Comparison of ENCODE assay signal across 21 mouse cellular contexts in genomic region chr14:31110613-31111012, GRCm38 (mm10). TPM values are rescaled to one million over a fixed set of nuclear protein-coding genes. Genes with fewer than 3 reads are reported as not detected.
DNase-seq lines count a peak whose midpoint lies in the region; ATAC-seq lines count a peak whose summit lies in the region.
"Had no signal": no experiment of that assay in that cellular context is flagged by ENCODE, and none has a peak within 500 bp of the region (broad histone marks: within the 10 kb centered on the region; RNA-seq: fewer than 3 reads in every experiment).

No protein-coding gene starts in this region.

- no peak; the same call in 1 of the 2 replicates for ATAC-seq in heart, embryonic 11.5 days (replicated peaks; ENCODE audit: insufficient number of reproducible peaks, low FRiP score, low TSS enrichment)
- no peak for ATAC-seq in heart, embryonic 12.5 days (ENCODE audit: insufficient number of reproducible peaks, low FRiP score)
- peak; percentile 83 for ATAC-seq in liver, embryonic 15.5 days (ENCODE audit: insufficient read depth)
- ATAC-seq: forebrain, embryonic 14.5 days; intestine, postnatal 0 days; lung, postnatal 0 days had no signal

- H3K9ac ChIP-seq in heart, embryonic 11.5 days (ENCODE audit: low read depth, low read length), result peak overlapping the region; percentile 17; the same call in 1 of the 2 replicates
- no peak overlapping the region for H3K9ac ChIP-seq in heart, embryonic 12.5 days
- H3K9ac ChIP-seq in liver, embryonic 15.5 days, result 0 out of 2 replicates have a peak overlapping the region, but pooled peaks have one; percentile 15
- H3K9ac ChIP-seq: embryonic facial prominence, embryonic 13.5 days; midbrain, embryonic 12.5 days had no signal

- H3K9me3 ChIP-seq in heart, embryonic 11.5 days (replicated peaks; ENCODE audit: control insufficient read depth, low read length), result no peaks in the 10 kb centered on the region
- H3K9me3 ChIP-seq in heart, embryonic 12.5 days (replicated peaks), result no peaks in the 10 kb centered on the region
- H3K9me3 ChIP-seq in liver, embryonic 15.5 days (replicated peaks), result no peaks in the 10 kb centered on the region
- H3K9me3 ChIP-seq: embryonic facial prominence, embryonic 13.5 days; heart, embryonic 10.5 days; midbrain, embryonic 12.5 days had no signal

- no peak overlapping the region for H3K4me3 ChIP-seq in heart, embryonic 11.5 days (ENCODE audit: low read depth, low read length)
- no peak overlapping the region for H3K4me3 ChIP-seq in heart, embryonic 12.5 days
- H3K4me3 ChIP-seq in liver, embryonic 15.5 days (replicated peaks), result no peak overlapping the region
- H3K4me3 ChIP-seq: embryonic facial prominence, embryonic 13.5 days; heart, embryonic 10.5 days; midbrain, embryonic 12.5 days had no signal

- H3K27me3 ChIP-seq in heart, embryonic 11.5 days (ENCODE audit: control insufficient read depth, insufficient read depth, low read length), result no peaks in the 10 kb centered on the region
- H3K27me3 ChIP-seq in heart, embryonic 12.5 days (replicated peaks), result no peaks in the 10 kb centered on the region
- no peaks in the 10 kb centered on the region for H3K27me3 ChIP-seq in liver, embryonic 15.5 days
- H3K27me3 ChIP-seq: embryonic facial prominence, embryonic 13.5 days; midbrain, embryonic 12.5 days had no signal

- H3K36me3 ChIP-seq in heart, embryonic 11.5 days (ENCODE audit: control insufficient read depth, insufficient read depth, low read length), result peaks cover 20% of the 10 kb centered on the region
- H3K36me3 ChIP-seq in heart, embryonic 12.5 days, result peaks cover 62% of the 10 kb centered on the region
- peaks cover 90% of the 10 kb centered on the region for H3K36me3 ChIP-seq in liver, embryonic 15.5 days (replicated peaks)

- no peak overlapping the region for H3K27ac ChIP-seq in heart, embryonic 11.5 days (ENCODE audit: low read depth, low read length)
- no peak overlapping the region for H3K27ac ChIP-seq in heart, embryonic 12.5 days (ENCODE audit: poor library complexity, severe bottlenecking)
- H3K27ac ChIP-seq in liver, embryonic 15.5 days (replicated peaks), result peak overlapping the region; percentile 64
- H3K27ac ChIP-seq: embryonic facial prominence, embryonic 13.5 days; heart, embryonic 10.5 days; midbrain, embryonic 12.5 days had no signal

- H3K4me1 ChIP-seq in heart, embryonic 11.5 days (ENCODE audit: control insufficient read depth, insufficient read depth, low read length), result peaks cover 4% of the 10 kb centered on the region; the same call in 1 of the 2 replicates
- H3K4me1 ChIP-seq in heart, embryonic 12.5 days (replicated peaks), result peaks cover 13% of the 10 kb centered on the region
- peaks cover 36% of the 10 kb centered on the region for H3K4me1 ChIP-seq in liver, embryonic 15.5 days (replicated peaks)
- H3K4me1 ChIP-seq: embryonic facial prominence, embryonic 13.5 days; midbrain, embryonic 12.5 days had no signal

- H3K4me2 ChIP-seq in heart, embryonic 11.5 days, result no peak overlapping the region
- H3K4me2 ChIP-seq in heart, embryonic 12.5 days, result no peak overlapping the region
- no peak overlapping the region for H3K4me2 ChIP-seq in liver, embryonic 15.5 days
- H3K4me2 ChIP-seq: embryonic facial prominence, embryonic 13.5 days; midbrain, embryonic 12.5 days had no signal

- 61% methylated on average over 3 of the region's 3 CpGs for WGBS in heart, embryonic 11.5 days (ENCODE audit: insufficient replicate concordance)
- WGBS in heart, embryonic 12.5 days, result 52% methylated on average over 3 of the region's 3 CpGs
- 14% methylated on average over 3 of the region's 3 CpGs for WGBS in liver, embryonic 15.5 days (ENCODE audit: insufficient replicate concordance)

- peak; percentile 83 for DNase-seq in liver
- DNase-seq in testis, postnatal 14 days (ENCODE audit: low spot score), result no peak
- no peak for DNase-seq in cerebellum, postnatal 14 days
- no peak for DNase-seq in cerebellum, adult 11 months
- DNase-seq: adrenal gland, postnatal 25 days; cerebellum, adult 11-12 months; cerebellum, postnatal 25 days; embryo, embryonic 11 days; gastrocnemius, postnatal 10 days; heart, postnatal 10 days; layer of hippocampus, adult 9-11 months; thymus, postnatal 25 days had no signal

RNA-seq across cellular contexts. Expression of gene Smim4, which starts 18.1 kb away (rescaled TPM):
- polyA plus RNA-seq in heart, embryonic 11.5 days (2014; fragmentation: Nextera tagmentation; extraction: Ambion mirVana), result 64.5 and 70.0 TPM in 2 replicates
- polyA plus RNA-seq in heart, embryonic 12.5 days (2016; fragmentation: Nextera tagmentation; extraction: Ambion mirVana), result 62.6 and 68.6 TPM in 2 replicates
- polyA plus RNA-seq in liver, embryonic 15.5 days (2015; fragmentation: Nextera tagmentation; extraction: Ambion mirVana), result 49.9 and 60.7 TPM in 2 replicates

RNA-seq across cellular contexts. Expression of gene Nt5dc2, which starts 20.2 kb away (rescaled TPM):
- polyA plus RNA-seq in heart, embryonic 11.5 days (2014; fragmentation: Nextera tagmentation; extraction: Ambion mirVana), result 342 and 344 TPM in 2 replicates
- polyA plus RNA-seq in heart, embryonic 12.5 days (2016; fragmentation: Nextera tagmentation; extraction: Ambion mirVana), result 343 and 346 TPM in 2 replicates
- 167 and 213 TPM in 2 replicates for polyA plus RNA-seq in liver, embryonic 15.5 days (2015; fragmentation: Nextera tagmentation; extraction: Ambion mirVana)

RNA-seq across cellular contexts. Expression of gene Stab1, which starts 57.8 kb away (rescaled TPM):
- polyA plus RNA-seq in heart, embryonic 11.5 days (2014; fragmentation: Nextera tagmentation; extraction: Ambion mirVana), result 35.9 and 40.4 TPM in 2 replicates
- 48.3 and 56.7 TPM in 2 replicates for polyA plus RNA-seq in heart, embryonic 12.5 days (2016; fragmentation: Nextera tagmentation; extraction: Ambion mirVana)
- 22.0 and 27.4 TPM in 2 replicates for polyA plus RNA-seq in liver, embryonic 15.5 days (2015; fragmentation: Nextera tagmentation; extraction: Ambion mirVana)
